Mouse (Mus musculus): ENCODE measurements around the gene 2700097O09Rik.
"Not testable (repeated sequence)": the region's sequence is repeated elsewhere in the genome, so short reads cannot be mapped to it uniquely, and the experiment has no call there.

The 2700097O09Rik gene

GRCm38 (mm10) chr12:55041011-55041410, 38.9 kb downstream of the 2700097O09Rik start:
- in situ Hi-C loops (cut with MboI), result no loop called here

- in situ Hi-C loops (cut with MboI), result no loop called here
Measured at GRCm38 (mm10) chr12:55027088-55027487, 52.8 kb downstream of the 2700097O09Rik start.

- in situ Hi-C loops (cut with MboI), result loop anchor here (5.0 kb wide), 1 partner anchor 36 kb away; the partner anchor contains the start of gene Gm20403
Measured at GRCm38 (mm10) chr12:55023284-55023683, 56.6 kb downstream of the 2700097O09Rik start.

- in situ Hi-C loops (cut with MboI), result no loop called here
Measured at GRCm38 (mm10) chr12:55019421-55019877, 60.5 kb downstream of the 2700097O09Rik start.

GRCm38 (mm10) chr12:55017119-55017721, 62.7 kb downstream of the 2700097O09Rik start:
- in situ Hi-C loops (cut with MboI), result no loop called here

- in situ Hi-C loops (cut with MboI), result no loop called here
Measured at GRCm38 (mm10) chr12:55016339-55017118, 63.4 kb downstream of the 2700097O09Rik start.

GRCm38 (mm10) chr12:55015428-55015827, 64.5 kb downstream of the 2700097O09Rik start:
- in situ Hi-C loops (cut with MboI), result no loop called here

GRCm38 (mm10) chr12:55013626-55014398, 66.1 kb downstream of the 2700097O09Rik start, which contains the start of gene Baz1a:
Baz1a (minus strand) TSS chr12:55014348.
- in situ Hi-C loops (cut with MboI), result no loop called here

- in situ Hi-C loops (cut with MboI), result no loop called here
Measured at GRCm38 (mm10) chr12:55013031-55013430, 66.9 kb downstream of the 2700097O09Rik start.

GRCm38 (mm10) chr12:55007361-55008008, 72.4 kb downstream of the 2700097O09Rik start:
- in situ Hi-C loops (cut with MboI), result no loop called here

GRCm38 (mm10) chr12:55006071-55006470, 73.8 kb downstream of the 2700097O09Rik start:
- in situ Hi-C loops (cut with MboI), result no loop called here

GRCm38 (mm10) chr12:55004396-55004795, 75.5 kb downstream of the 2700097O09Rik start:
- in situ Hi-C loops (cut with MboI), result no loop called here

- in situ Hi-C loops (cut with MboI), result no loop called here
Measured at GRCm38 (mm10) chr12:55003843-55004242, 76.1 kb downstream of the 2700097O09Rik start.

GRCm38 (mm10) chr12:55002532-55002931, 77.4 kb downstream of the 2700097O09Rik start:
- in situ Hi-C loops (cut with MboI), result not testable (repeated sequence)

- in situ Hi-C loops (cut with MboI), result no loop called here
Measured at GRCm38 (mm10) chr12:54999016-54999690, 80.8 kb downstream of the 2700097O09Rik start.

- in situ Hi-C loops (cut with MboI), result no loop called here
Measured at GRCm38 (mm10) chr12:54998411-54998810, 81.5 kb downstream of the 2700097O09Rik start.

GRCm38 (mm10) chr12:54996979-54997474, 82.9 kb downstream of the 2700097O09Rik start:
- in situ Hi-C loops (cut with MboI), result no loop called here

- in situ Hi-C loops (cut with MboI), result no loop called here
Measured at GRCm38 (mm10) chr12:54995965-54996364, 83.9 kb downstream of the 2700097O09Rik start.
